Mouse (Mus musculus) granulocyte monocyte progenitor cell, adult 5-6 weeks (primary cell): ENCODE data around the gene AI467606. TPM values are rescaled to one million over a fixed set of nuclear protein-coding genes. Genes with fewer than 3 reads are reported as not detected.
"Not testable (repeated sequence)": the region's sequence is repeated elsewhere in the genome, so short reads cannot be mapped to it uniquely, and the experiment has no call there.

Source experiments
- ATAC-seq: replicated peaks from 2 replicates; pipeline ENCODE4 v1.8.0; 2016; ENCODE audit warnings: mild to moderate bottlenecking, moderate TSS enrichment, inconsistent platforms; ENCODE audit not compliant: poor library complexity, severe bottlenecking
- total RNA-seq, 2 experiments: library from RNA; stranded (forward) in 1 of 2; stranded (reverse) in 1 of 2; fragments of 200-712, 200-1000 nt in 1 of 2; fragments of >200 nt in 1 of 2; fragmentation: Nextera tagmentation in 1 of 2; gene quantifications; 2 replicates each; pipeline ENCODE4 v1.2.3; 2014 to 2017

AI467606 gene
- total RNA-seq (2014; fragmentation: Nextera tagmentation) (19.3 and 22.1 TPM in 2 replicates), total RNA-seq (2017) (23.5 and 25.9 TPM in 2 replicates)

DNA sequence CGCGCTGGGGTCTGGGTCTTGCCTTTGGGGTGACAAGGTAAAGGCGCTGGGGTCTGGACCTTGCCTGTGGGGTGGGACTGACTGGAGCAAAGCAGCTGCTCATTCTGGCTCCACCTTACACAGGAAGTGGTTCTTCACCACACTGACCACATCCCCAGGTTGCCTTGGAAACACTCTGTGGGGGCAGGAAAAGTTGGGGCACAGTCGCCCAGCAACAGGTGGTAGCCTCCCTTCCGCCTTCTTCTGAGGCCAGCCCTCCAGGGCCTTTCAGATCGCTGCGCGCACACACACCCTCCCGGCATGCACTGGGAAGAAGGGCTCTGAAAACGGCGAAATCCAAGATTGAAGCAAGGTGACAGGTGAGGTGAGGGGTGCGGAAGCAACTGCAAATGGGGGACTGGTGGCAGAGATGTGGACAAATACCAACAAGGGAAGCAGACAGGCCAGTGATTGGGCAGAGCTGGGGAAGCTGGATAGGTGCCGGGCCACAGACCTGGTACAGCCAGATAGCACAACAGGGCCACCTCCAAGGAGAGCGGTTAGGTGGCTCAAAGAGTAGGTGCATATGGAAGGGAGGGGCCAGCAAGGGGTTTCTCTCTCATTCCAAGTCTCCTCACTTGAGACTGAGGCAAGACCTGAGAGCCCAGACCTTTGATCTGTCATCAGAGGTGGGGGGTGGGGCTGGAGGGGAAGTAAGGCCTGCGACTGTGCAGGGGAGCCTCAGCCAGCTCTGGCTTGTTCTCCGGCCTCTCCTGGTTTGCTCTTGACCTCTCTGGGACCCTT is at the start of gene AI467606:
AI467606 (plus strand) TSS at position 246 of the 783 bp plus-strand sequence.
- ATAC-seq = peak; percentile 90

DNA sequence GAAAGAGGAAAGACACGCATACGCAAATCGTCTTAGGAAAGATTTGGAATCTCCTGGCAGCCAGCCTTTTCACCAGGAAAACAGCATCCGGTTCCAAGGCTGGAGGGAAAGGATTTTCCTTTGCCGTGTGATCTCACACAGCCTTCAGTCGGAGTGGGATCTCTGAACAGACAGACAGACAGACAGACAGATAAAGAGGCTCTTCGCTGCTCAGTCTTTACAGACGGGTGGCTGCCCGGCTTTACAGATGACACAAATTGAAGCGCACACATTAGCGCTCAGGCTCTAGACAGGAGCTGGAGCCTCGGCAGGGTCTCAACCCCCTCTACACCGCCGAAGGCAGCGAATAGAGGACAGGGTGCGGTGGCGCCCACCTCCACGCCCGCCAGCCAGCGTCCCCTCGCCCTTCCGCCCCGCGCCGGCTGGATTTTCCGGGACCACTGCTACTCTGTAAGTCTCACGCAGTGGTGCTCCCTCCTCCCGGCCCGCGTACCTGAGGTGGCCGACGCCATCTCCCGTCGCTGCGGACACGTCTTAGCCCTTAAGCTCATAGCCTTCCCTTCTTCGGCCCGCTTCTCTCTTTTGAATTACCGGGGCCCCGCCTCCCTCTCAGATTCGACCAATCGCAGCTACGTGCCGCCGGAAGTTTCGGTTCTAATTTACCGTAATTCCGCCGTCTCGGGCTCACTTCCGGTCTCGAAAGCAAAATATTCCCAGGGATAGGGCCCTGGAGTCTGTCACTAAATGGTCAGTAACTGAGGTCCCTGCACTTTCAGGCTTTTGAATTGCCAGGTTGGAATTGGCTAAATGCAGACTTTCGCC is 49.1 kb upstream of the AI467606 start, which contains the start of gene Kif22:
Kif22 (minus strand) TSS at position 621 of the 822 bp plus-strand sequence.
- peak; percentile 99 for ATAC-seq

DNA sequence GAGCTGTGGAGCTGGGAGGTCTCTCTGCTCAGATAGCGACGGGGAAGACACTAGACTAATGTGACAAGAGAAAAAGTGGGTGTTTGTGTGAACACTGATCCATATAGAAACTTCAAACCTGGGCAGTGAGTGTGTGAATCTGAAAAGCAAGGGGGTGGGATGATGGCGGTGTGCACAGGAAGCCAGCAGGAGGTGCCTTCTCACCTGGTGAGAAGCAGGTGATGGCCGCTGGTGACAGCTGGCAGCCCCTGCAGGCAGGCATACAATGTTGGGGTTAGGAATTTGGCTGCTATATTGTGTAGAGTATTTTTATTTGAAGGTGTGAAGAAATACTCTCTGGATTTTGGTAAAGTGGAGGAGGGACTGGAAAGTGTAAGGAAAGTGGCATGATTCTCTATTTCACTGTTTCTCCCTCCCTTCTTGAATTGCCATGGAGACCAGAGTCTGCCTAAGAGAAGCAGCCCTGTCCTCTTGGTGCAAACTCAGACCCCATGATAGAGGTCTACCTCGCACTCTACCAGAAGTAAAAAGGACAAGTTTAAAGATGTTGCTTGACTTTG is 36.1 kb upstream of the AI467606 start:
- ATAC-seq = no peak

DNA sequence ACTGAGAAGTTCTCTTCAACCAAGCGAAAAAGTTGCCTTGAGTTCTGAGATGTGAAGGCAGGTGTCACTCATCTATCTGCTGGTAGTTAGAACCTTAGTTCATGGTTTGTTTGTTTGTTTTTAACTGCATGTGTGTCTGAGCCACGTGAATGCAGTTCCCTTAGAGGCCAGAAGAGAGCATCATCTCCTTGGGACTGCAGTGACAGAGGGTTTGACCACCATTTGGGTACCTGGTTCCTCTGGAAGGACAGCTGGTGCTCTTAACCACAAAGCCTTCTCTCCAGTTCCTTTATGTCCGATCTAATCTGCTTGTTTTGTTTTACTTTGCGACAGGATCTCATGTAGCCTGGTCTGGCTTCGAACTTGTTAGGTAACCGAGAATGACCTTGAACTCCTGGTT is 25.6 kb upstream of the AI467606 start:
- peak; percentile 62 for ATAC-seq

DNA sequence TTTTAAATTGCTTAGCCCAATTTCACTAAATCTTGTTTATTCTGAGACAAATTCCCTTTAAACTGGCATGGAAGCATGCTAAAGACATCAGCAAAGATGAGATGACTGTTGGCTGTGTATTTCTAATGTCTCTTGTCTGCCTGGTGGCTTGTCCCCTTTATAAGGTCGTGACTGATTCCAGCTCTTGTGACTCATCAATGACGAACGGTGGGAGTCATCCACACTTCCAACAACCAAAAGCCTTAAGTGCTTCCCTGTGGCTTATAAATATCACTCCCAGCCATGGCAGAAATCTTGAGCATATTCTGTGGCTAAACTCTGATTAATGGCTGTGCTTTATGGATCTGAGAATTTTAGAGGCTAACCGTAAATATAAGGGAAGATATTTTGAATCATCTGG is 24.8 kb upstream of the AI467606 start:
- ATAC-seq = no peak

DNA sequence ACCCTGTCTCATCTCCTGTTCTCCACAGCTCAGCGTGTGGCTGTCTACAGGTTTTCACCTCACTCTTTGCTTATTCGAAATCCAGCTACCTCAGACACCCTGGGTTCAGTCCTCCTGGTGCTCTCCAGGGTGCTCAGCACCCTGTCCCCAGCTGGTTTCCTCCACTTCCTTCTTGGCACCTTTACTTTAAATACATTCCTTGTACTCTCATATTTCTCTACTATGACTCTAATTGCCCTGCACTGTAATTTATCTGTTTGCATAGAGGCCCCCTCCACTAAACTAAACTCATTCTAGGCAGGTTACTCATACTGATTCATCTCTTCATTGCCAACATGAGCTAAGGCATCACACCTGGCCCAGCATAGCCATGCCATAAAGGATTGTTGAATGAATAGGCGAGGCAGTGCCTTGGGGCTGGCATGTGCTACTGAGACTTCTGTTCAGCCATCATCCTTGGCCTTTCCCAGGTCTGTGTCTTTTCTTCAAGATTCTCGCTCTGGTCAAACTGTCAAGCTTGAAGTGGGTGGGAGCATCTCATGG is 20.2 kb upstream of the AI467606 start:
- no peak for ATAC-seq

DNA sequence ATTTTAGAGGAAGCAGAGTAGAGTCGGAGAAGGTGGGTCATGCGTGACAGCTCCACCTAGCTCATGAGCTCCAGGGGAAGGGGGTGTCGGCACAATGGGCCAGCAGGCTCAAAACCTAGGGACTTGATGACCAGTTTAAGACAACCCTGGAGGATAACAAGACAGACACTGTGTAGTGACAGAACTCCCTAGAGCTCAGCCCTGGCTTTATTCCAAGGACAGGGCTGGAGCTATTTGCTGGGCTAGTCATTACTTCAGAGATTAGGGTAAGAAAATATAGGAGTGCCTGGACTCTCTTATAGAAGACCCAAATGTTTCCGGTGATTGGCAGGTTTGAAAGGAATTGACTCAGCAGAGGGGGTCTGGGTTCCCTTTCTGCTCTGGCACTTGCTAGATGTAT is 17.9 kb upstream of the AI467606 start:
- no peak for ATAC-seq

DNA sequence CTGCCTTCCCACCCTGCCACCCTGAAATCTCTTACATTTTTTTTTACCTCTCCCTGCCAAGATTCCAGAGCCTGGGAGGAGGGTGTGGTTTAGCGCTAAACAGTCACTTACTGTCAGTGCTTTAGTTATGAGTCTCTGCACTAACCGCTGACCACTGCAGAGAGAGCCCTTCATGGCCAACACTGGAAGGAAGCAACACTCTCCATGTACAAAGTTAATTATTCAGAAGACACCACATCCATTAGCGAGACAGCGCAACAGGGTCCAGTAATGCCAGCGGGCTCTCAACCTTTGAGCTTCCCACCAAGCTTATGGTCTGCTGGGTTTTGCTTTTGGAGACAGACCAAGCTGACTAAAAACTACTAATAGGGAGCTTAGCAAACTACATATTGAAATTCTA is 15.0 kb upstream of the AI467606 start:
- ATAC-seq = no peak

DNA sequence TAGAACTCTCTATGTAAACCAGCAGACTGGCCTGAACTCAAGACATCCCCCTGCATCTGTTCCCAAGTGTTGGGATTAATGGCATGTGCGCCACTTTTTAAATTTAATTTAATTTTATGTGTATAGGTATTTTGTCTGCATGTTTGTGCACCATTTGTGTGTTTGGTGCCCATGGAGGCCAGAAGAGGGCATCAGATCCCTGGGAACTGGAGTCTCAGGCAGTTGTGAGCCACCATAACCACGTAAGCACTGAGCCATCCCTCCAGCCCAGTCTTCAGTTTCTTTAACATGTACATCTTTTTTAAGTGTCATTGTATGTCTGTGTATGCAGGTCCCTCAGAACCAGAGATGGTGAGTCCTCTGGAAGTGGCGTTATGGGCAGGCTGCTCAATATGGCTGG is 13.5 kb upstream of the AI467606 start:
- no peak for ATAC-seq

DNA sequence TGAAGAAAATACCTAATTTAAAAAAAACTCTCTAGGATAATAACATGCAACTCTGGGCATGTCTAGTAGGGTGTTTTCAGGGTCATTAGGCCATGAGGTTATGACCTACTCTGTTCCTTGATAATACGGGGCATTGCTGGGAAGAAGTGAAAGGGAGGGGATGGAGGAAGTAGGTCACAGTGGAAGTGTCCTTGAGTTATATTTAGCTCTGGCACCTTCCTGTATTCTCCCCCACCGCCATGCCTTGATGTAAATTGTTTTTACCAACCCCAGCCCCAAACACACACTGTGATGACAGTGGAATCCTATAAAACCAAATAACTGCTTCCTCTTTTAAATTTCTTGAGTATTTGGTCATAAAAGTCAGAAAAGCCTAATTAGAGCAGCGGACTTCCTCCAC is 11.1 kb upstream of the AI467606 start:
- ATAC-seq = peak; percentile 92

DNA sequence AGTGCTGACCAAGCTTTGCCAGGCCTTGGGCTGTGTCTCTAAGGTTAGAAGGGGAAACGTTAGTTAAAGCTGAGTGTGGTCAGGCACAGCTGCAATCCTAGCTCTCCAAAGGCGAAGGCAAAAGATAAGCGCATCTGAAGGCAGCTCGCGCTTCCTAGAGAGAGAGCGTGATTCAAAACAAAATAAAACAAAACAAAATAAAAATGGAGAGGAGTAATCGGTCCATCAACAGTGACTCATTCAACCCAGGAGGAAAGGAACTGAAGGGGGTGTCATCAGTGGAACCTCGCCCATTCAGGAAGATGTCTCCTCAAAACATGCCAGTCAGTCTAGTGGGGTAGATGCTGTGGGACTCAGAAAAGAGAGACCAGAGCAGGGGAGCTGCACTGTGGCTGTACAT is 8.9 kb upstream of the AI467606 start:
- 0 out of 2 replicates have a peak, but pooled peaks have one; percentile 6 for ATAC-seq

DNA sequence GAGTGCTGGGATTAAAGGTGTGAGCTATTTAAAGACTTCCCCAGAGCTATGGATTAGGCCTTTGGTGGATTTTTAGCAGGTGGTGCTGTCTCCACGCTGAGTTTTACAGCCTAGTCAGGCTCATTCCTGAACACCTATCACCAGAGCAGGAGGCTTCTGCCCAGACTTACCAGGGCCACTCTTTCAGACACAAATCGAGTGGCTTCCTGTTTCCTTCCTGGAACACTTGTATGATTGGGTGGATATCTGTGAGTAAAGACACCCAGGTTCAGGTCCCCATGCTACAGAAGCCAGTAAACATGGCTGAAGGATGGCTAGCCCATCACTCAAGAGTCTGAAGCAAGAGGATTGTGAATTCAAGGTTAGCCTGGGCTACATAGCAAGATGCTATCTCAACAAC is 8.2 kb upstream of the AI467606 start:
- no peak for ATAC-seq

DNA sequence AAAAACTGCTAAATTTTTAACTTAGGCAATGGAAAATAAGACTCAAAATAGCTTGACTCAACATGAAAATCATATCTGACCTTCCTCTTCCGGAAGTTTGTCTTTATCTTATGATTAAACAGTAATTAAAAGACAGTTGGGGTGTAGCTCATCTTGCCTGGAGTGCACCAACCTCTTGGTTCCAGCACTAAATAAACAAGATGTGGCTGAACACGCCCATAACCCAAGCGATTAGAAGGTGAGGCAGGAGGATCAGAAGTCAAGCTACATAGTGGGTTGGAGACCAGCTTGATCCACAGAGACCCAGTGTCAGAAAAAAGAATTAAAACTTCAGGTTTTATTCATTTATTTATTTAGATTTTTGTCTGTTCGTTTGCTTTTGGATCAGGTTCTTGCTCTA is 7.5 kb upstream of the AI467606 start:
- ATAC-seq = no peak

DNA sequence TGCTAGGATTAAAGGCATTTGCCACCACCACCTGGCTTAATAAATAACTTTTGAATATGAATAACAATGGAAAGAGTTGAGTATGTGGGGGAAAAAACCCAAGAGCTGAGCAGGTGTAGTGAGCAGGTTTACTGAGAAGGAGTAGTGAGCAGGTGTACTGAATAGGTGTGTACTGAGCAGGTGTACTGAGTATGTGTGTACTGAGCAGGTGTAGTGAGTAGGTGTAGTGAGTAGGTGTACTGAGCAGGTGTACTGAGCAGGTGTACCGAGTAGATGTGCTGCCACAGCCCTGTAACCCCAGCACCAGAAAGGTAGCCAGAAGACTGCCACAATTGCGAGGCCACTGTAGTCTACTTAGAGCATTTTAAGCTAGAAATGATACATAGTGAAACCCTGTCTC is 6.4 kb upstream of the AI467606 start:
- no peak for ATAC-seq

DNA sequence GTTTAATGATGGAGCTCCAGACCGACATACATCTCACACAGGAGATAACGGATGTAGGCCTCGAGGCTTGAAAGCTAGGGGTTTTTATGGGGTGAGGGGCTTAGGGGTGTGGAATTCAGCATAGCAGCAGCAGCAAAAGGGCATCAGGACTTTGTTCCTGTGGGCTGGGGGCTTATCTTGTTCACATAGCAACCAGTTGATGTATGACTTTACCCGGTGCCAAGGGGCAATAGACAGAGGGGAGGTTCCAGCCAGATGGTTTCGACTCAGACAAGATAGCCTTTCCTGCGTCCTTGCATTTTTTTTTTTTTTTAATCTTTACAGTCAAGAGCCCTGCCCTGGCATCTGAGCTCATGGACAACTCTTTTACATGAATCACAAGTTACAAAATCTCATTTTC is 5.4 kb upstream of the AI467606 start:
- not testable (repeated sequence) for ATAC-seq

DNA sequence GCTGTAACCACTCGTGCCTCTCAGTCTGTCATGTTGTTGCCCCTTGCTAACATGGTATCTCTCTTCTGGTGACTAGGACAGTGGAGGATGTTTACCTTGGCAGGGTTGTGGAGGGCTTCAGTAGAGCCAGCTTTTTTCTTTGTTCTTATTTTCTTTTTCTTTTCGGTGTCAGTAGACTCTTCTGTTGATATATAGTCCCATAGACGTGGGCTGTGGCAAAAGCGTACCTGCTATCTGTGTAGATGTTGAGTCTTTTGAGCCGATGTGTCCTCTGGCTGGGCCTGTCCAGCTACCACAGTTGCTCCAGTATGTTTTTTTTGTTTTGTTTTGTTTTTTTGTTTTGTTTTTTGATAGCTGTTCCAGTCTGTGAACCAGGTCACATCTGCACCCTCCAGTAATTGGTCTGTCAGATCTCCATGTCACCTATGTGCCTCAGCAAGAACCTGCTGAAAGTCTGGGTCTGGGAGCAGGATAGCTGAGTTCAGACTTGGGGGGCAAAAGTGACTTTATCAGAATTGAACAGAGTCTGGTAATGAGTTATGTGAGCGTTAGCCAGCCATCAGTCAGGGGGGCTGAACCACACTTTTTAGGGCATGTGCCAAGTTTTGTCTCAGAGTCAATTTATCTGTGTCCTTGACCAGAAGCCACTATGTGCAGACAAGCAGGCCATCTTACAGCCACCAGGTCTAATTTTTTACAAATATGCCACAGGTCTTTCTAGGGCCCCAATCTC is 3.7 kb upstream of the AI467606 start, which contains the start of gene Zg16:
Zg16 (minus strand) TSS at position 51 of the 733 bp plus-strand sequence.
- ATAC-seq = not testable (repeated sequence)

DNA sequence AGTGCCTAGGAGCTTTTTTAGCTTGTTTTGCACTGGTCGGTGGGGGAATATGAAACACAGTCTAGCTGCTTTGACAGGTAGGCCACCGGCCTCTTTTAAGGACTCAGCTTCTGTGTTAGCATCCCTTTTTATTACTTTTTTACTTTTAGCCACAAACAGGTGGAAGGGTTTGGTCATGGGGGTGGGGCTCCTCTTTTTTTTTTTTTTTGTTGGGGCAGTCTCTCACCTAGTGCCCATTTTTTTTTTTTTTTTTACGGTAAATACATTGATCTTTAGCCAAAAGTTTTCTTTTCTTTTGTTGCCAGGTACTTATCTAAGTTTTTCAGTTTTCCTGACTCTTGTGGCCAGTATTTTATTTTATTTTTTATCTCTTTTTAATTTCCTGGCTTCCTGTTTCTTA is 3.1 kb upstream of the AI467606 start:
- ATAC-seq = no peak

DNA sequence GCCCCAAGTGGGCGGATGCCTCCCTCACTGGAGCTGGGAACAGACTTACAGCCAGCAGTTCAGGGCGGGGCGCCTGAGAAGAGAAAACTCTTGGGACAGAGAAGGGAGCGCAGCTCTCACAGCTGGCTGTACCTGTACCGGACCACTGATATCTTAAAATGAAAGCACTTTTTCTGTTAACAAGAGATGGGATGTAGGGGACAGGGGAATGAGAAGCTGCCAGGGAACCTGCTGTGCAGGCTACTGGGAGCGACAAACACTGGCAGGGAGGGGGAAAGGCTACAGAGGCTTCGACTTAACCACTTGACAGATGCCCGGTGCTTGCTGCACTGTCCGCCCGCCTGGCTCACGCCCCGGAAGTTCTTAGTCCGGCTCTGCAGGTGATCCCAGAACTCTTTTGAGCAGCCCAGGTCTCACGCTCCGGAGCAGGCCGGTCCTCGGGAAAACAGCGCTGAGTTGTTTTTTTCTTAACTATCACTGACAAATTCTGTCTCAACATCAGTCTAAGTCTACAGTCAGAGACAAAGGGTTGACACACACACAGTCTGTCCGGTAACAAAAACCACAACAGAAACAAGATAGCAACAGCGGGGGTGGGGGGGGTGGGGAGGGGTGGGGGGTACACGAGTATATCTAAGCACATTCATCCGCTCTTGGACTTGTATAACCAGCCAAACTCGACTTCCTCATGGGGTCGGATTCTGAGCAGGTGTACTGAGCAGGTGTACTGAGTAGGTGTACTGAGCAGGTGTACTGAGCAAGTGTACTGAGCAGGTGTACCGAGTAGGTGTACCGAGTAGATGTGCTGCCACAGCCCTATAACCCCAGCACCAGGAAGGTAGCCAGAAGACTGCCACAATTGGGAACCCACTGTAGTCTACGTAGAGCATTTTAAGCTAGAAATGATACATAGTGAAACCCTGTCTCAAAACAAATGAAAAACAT is 2.0 kb upstream of the AI467606 start:
- peak; percentile 4; the same call in 1 of the 2 replicates for ATAC-seq
